Mouse (Mus musculus) T-helper 2 cell (primary cell): ENCODE measurements around the gene Krtap17-1.

Experiments
- in situ Hi-C: fragments of 300-600 bp; cut with MboI, MseI; formaldehyde crosslinking; loops from one replicate; pipeline ENCODE4 v1.15.1; 2025; ENCODE audit warnings: high pct_unique_total_duplicates

Krtap17-1 gene

GRCm38 (mm10) chr11:99993620-99994383 lies at the start of gene Krtap17-1:
Gene Krtap17-1 (minus strand): TSS chr11:99993994.
- in situ Hi-C loops = no loop called here

GRCm38 (mm10) chr11:100041454-100041853 lies 47.7 kb upstream of the Krtap17-1 start, which contains the start of gene Krt34:
Gene Krt34 (minus strand): TSS chr11:100041554.
- in situ Hi-C loops = no loop called here

DNA sequence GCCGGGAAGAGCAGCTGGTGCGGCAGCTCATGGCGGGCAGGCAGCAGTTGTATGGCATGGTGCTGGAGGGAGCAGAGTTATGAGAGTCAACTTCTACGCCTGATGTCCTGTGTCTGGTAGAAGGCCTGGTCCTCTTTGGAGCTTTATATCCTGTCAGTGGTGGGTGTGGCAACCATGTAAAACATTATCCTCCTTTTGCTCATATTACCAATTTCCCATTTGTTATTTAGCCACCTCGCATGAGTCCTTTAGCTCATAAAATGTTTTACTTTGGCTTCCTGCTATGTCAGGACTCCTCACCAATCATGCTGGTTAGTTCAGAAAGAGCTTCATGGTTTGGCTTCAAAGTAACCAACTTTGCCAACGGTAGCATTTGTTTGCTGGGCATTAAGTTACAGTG lies 36.0 kb upstream of the Krtap17-1 start, which contains the start of gene Krt33b:
Gene Krt33b (minus strand): TSS at position 101 of the 400 bp plus-strand sequence.
- in situ Hi-C loops = no loop called here

DNA sequence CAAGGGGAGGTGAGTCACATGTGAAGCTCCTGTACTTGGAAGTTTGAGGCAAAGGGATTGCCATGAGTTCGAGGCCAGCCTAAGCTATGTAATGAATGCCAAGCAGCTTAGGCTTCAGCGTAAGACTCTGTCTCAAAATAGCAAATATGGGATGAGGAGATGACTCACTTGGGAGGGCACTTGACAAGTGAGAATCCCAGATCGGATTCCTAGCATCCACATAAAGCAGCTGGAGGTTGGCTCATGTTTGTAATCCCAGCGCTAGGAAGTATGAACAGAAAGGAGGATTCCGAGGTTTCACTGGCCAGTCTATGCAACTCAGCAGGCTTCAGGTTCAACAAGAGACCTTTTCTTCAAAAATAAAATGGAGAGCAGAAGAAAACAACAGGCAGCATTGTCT lies 27.6 kb upstream of the Krtap17-1 start:
- in situ Hi-C loops = no loop called here

DNA sequence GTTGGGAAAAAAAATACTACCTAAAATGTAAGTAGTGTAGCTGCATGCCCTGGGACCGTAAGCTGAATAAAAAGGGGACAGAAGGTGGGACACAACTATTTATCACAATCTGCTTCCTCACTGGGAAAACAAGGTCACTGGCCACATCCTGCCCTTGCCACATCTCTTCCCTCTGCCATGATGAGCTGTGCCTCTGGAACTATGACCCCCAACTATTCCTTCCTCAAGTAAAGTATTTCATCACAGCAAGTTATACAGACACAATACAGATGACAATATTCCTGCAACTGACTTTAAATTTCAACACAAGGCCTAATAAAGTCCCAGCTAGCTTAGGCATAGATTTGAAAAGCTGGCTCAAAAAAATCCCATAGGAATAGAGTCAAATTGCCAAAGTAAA lies 25.7 kb upstream of the Krtap17-1 start:
- in situ Hi-C loops = no loop called here

GRCm38 (mm10) chr11:100016112-100016511 lies 22.3 kb upstream of the Krtap17-1 start, which contains the start of gene Krt33a:
Gene Krt33a (minus strand): TSS chr11:100016212.
- in situ Hi-C loops = no loop called here

- in situ Hi-C loops = no loop called here
Observed at GRCm38 (mm10) chr11:100013691-100014171, 19.9 kb upstream of the Krtap17-1 start.

GRCm38 (mm10) chr11:100010682-100011081 lies 16.9 kb upstream of the Krtap17-1 start:
- in situ Hi-C loops = no loop called here

GRCm38 (mm10) chr11:100008336-100008735 lies 14.5 kb upstream of the Krtap17-1 start:
- in situ Hi-C loops = loop anchor here (10.0 kb wide), 1 partner anchor 544 kb away; no protein-coding TSS in a partner anchor

GRCm38 (mm10) chr11:100006624-100007023 lies 12.8 kb upstream of the Krtap17-1 start:
- in situ Hi-C loops = loop anchor here (10.0 kb wide), 1 partner anchor 542 kb away; no protein-coding TSS in a partner anchor

GRCm38 (mm10) chr11:100005905-100006304 lies 12.1 kb upstream of the Krtap17-1 start:
- in situ Hi-C loops = loop anchor here (10.0 kb wide), 1 partner anchor 541 kb away; no protein-coding TSS in a partner anchor

- in situ Hi-C loops = loop anchor here (10.0 kb wide), 1 partner anchor 540 kb away; no protein-coding TSS in a partner anchor
Observed at GRCm38 (mm10) chr11:100004846-100005245, 11.1 kb upstream of the Krtap17-1 start.

DNA sequence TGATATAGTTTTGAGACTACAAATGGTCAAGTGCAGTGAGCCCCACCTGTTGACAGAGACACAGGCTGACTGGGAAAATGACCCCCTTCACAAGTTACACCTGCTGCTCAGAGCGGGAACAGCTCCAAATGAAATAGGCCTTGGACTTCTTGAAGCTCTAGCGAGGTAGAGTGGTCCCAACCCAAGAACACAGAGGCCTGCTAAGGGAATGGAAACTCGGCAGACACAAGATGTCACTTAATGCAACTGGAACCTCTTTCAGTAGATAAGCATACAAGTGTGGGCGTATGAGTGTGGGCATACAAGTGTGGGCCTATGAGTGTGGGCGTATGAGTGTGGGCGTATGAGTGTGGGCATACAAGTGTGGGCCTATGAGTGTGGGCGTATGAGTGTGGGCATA lies 5.3 kb upstream of the Krtap17-1 start:
- in situ Hi-C loops = no loop called here

GRCm38 (mm10) chr11:99994384-99994661 lies 529 bp upstream of the Krtap17-1 start:
- in situ Hi-C loops = no loop called here

- in situ Hi-C loops = no loop called here
Observed at GRCm38 (mm10) chr11:99990571-99990970, 3.2 kb downstream of the Krtap17-1 start.

DNA sequence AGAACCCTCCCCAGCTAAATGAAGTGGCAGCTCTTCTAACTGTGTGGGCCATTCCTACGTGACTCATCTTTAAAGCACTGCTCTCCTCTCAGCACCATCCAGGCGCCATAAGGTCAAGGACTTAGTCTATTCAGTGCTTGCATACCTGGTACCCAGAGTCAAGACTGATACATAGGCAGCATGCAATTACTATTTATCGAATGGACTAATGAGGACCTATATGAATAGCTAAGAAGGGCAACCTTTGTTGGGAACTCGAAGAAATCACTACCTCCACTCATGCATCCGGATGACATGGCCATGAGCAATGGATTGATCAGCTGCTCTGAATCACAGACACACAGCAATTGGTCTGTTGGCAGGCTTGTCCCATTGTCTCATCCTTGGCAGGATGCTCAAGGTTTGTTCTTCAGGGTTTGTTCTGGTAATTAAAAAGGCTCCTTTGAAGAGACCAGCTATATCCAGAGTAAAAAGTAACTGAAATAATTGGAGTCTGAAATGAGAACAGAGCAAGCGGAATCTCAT lies 3.9 kb downstream of the Krtap17-1 start:
- in situ Hi-C loops = no loop called here

- in situ Hi-C loops = no loop called here
Observed at GRCm38 (mm10) chr11:99988530-99988929, 5.3 kb downstream of the Krtap17-1 start.

- in situ Hi-C loops = no loop called here
Observed at GRCm38 (mm10) chr11:99986180-99986647, 7.6 kb downstream of the Krtap17-1 start, which contains the start of gene Krtap16-1. Gene Krtap16-1 (minus strand): TSS chr11:99986597.

DNA sequence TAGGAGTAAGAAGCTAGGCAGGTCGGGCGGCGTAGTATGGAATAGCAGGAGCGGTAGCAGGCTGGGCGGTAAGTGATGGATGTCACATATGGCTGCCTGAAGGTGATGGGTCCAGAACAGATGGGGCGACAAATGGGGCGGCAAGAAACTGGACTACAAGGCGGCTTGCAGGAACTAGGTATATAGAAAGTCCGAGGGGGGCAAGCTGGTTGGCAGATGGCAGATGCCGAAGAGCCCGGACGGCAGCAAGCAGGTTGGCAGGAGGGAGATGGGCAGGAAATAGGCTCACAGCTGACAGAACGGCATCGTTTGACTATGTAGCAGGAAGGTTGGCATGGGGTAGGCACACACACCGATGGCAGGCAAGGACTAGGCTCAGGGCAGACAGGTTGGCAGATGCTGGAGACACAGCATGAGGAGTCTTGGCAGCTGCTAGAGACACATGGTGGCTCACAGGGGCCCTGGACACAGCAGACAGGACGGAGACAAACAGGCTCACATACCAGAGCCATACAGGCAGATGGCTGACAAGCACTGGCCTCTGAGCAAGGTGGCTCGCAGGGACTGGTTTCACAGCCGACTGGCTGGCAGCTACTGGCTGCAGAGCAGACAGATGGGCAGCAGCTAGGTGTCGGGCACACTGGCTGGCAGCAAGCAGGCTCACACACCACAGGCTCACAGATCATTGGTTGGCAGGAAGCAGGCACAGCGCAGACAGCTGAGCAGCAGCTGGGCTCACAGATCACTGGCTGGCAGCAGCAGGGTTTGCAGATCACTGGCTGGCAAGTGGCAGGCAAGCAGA lies 8.3 kb downstream of the Krtap17-1 start:
- in situ Hi-C loops = no loop called here

DNA sequence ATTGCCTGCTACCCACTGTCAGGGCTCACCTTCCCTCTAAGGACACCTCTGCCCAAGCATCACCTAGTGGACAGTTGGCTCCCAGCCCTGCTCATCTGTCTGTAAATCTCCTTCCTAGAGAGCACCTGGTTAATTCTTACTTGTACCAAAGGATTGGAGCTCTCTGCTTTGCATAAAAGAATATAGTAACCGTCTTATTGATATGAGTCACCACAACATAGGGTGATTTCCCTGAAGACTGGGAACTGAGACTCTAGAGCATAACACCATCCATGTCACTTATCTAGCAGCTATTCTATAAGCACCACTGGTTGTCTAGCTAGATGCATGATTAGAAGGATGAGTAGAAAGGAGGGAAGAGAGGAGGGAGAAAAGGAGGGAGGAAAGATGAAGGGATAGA lies 10.4 kb downstream of the Krtap17-1 start:
- in situ Hi-C loops = no loop called here

DNA sequence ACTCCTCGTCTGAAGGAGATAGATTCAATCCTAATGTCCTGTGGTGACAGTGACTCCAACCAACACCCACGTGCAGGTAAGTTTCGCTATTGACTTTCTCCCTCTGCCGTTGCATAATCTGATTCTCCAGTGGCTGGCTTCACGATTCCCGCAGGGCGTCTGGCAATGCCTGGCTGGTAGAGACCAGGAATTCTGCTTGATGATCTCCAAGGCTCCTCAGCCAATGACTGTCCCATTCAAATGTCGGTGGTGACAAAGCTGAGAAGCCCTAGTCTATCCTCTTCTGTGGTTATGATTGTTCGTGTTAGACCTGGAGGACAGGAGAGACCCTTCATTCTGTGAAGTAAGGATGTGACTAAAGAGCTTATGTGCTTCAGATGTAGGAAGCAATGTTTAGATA lies 11.1 kb downstream of the Krtap17-1 start:
- in situ Hi-C loops = no loop called here

DNA sequence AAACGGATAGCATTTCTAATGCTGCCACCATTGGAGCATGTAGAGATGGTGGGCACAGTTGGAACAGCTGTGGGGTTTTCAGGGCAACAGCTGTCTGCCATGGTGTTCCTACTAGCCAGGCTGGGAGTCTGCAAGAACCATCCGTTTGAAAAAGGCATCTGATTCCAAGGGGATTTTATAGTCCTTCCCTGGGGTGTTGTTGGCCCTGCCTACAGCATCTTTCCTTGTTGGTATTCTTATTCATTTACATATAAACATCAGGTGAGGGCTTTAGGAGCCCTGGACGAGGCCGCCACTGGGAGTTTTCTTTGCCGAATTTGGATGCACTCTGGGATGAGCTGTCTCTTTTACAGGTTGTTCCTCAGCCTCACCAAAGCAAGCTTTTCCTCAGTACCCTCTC lies 14.8 kb downstream of the Krtap17-1 start, which contains the start of gene Krtap29-1:
Gene Krtap29-1 (minus strand): TSS at position 101 of the 400 bp plus-strand sequence.
- in situ Hi-C loops = no loop called here
